Mouse (Mus musculus) retina, adult 2 months (tissue): ENCODE data around the gene Fbxw26.
"Not testable (repeated sequence)": the region's sequence is repeated elsewhere in the genome, so short reads cannot be mapped to it uniquely, and the experiment has no call there.

Experiments used
- DNase-seq: peaks from one replicate; pipeline ENCODE4 v3.0.0-alpha.2; 2012; ENCODE audit warnings: low read depth, low spot score

Gene Fbxw26

GRCm38 (mm10) chr9:109745989-109746388 is at the start of gene Fbxw26:
Gene Fbxw26 (minus strand): TSS chr9:109746089.
- DNase-seq, result not testable (repeated sequence)

GRCm38 (mm10) chr9:109795221-109795620 is 49.3 kb upstream of the Fbxw26 start:
- DNase-seq, result no peak

GRCm38 (mm10) chr9:109790570-109790969 is 44.7 kb upstream of the Fbxw26 start, which contains the start of gene Fbxw27:
Gene Fbxw27 (minus strand): TSS chr9:109790670.
- not testable (repeated sequence) for DNase-seq

- DNase-seq, result not testable (repeated sequence)
Observed at GRCm38 (mm10) chr9:109766841-109767240, 21.0 kb upstream of the Fbxw26 start.

GRCm38 (mm10) chr9:109702600-109702999 is 43.3 kb downstream of the Fbxw26 start, which contains the start of gene Fbxw18:
Gene Fbxw18 (minus strand): TSS chr9:109702700.
- DNase-seq, result not testable (repeated sequence)

GRCm38 (mm10) chr9:109685299-109685698 is 60.6 kb downstream of the Fbxw26 start:
- no peak for DNase-seq
